9 mouse cellular contexts compared by ENCODE assay signal in genomic region chr1:24367570-24368517, GRCm38 (mm10).
DNase-seq lines count a peak whose midpoint lies in the region; ATAC-seq and TF ChIP-seq lines count a peak whose summit lies in the region.
"Had no signal": no experiment of that assay in that cellular context is flagged by ENCODE, and none has a peak within 500 bp of the region (broad histone marks: within the 10 kb centered on the region; RNA-seq: fewer than 3 reads in every experiment).

No protein-coding gene starts in this region.

- H3K9me3 ChIP-seq in liver, embryonic 12.5 days (replicated peaks): no peaks in the 10 kb centered on the region
- no peaks in the 10 kb centered on the region for H3K9me3 ChIP-seq in hindbrain, embryonic 12.5 days (replicated peaks)
- H3K9me3 ChIP-seq in liver, embryonic 14.5 days (ENCODE audit: control insufficient read depth, low read length): no peaks in the 10 kb centered on the region
- no peaks in the 10 kb centered on the region for H3K9me3 ChIP-seq in stomach, postnatal 0 days (ENCODE audit: control insufficient read depth, low read length)

- H3K4me1 ChIP-seq in liver, adult 2 months (ENCODE audit: control insufficient read depth, insufficient read depth, low read length): no peaks in the 10 kb centered on the region
- no peaks in the 10 kb centered on the region for H3K4me1 ChIP-seq in liver, embryonic 12.5 days
- no peaks in the 10 kb centered on the region for H3K4me1 ChIP-seq in hindbrain, embryonic 12.5 days
- H3K4me1 ChIP-seq in liver, embryonic 14.5 days (replicated peaks; ENCODE audit: control insufficient read depth in 2 of 2, insufficient read depth in 2 of 2, low read length in 1 of 2): no peaks in the 10 kb centered on the region
- H3K4me1 ChIP-seq in stomach, postnatal 0 days (replicated peaks; ENCODE audit: control insufficient read depth, insufficient read depth): no peaks in the 10 kb centered on the region

- no peaks in the 10 kb centered on the region for H3K79me2 ChIP-seq in liver, adult 2 months (ENCODE audit: control insufficient read depth, insufficient read depth, low read length)

- H3K4me3 ChIP-seq in liver, adult 2 months (ENCODE audit: insufficient read depth, low read depth, low read length): no peak overlapping the region
- no peak overlapping the region for H3K4me3 ChIP-seq in liver, embryonic 12.5 days
- H3K4me3 ChIP-seq in hindbrain, embryonic 12.5 days: no peak overlapping the region
- no peak overlapping the region for H3K4me3 ChIP-seq in liver, embryonic 14.5 days (ENCODE audit: insufficient read depth in 1 of 2, low read depth in 2 of 2, low read length in 2 of 2)
- 0 out of 2 replicates have a peak overlapping the region, but pooled peaks have one; percentile 2 for H3K4me3 ChIP-seq in stomach, postnatal 0 days (ENCODE audit: low read depth, low read length)

- TF ChIP-seq CTCF in liver, adult 2 months (IDR thresholded peaks at IDR 0.05; ENCODE audit: low read depth, low read length): peak; percentile 27; the same call in 1 of the 2 replicates
- TF ChIP-seq CTCF in liver, embryonic 14.5 days (IDR thresholded peaks at IDR 0.05; ENCODE audit: low read depth): peak; percentile 16; the same call in 1 of the 2 replicates
- peak; percentile 77 for TF ChIP-seq CTCF in stomach, postnatal 0 days (IDR thresholded peaks at IDR 0.05; ENCODE audit: low read depth)

- no peak for DNase-seq in liver, adult 2 months (ENCODE audit: extremely low read depth, low read depth, low spot score)
- DNase-seq in adipocyte (ENCODE audit: low spot score): peak; percentile 51
- peak; percentile 52 to 53 for DNase-seq in cerebellum, postnatal 36 days
- no peak for DNase-seq in liver, embryonic 14.5 days (ENCODE audit: low read depth in 3 of 3, low spot score in 3 of 3)
- DNase-seq in stomach, postnatal 0 days (ENCODE audit: low spot score): peak; percentile 33
- DNase-seq in spleen, adult 12 weeks (ENCODE audit: low spot score): no peak

- TF ChIP-seq EP300 in liver, embryonic 14.5 days (IDR thresholded peaks at IDR 0.05; ENCODE audit: low read depth): no peak
- TF ChIP-seq EP300 in stomach, postnatal 0 days (optimal IDR thresholded peaks at IDR 0.05): no peak

- H3K27ac ChIP-seq in liver, adult 2 months (replicated peaks; ENCODE audit: insufficient read depth, low read depth, low read length): no peak overlapping the region
- no peak overlapping the region for H3K27ac ChIP-seq in liver, embryonic 12.5 days
- no peak overlapping the region for H3K27ac ChIP-seq in hindbrain, embryonic 12.5 days
- H3K27ac ChIP-seq in liver, embryonic 14.5 days: no peak overlapping the region
- H3K27ac ChIP-seq in stomach, postnatal 0 days (replicated peaks): no peak overlapping the region
- H3K27ac ChIP-seq: macrophage had no signal

- no peak for ATAC-seq in liver, embryonic 12.5 days
- ATAC-seq in hindbrain, embryonic 12.5 days (ENCODE audit: low FRiP score): no peak
- no peak for ATAC-seq in liver, embryonic 14.5 days (ENCODE audit: insufficient read depth)
- no peak for ATAC-seq in stomach, postnatal 0 days (ENCODE audit: low FRiP score, low TSS enrichment)

- H3K36me3 ChIP-seq in liver, adult 2 months (ENCODE audit: control insufficient read depth, insufficient read depth, low read length): no peaks in the 10 kb centered on the region
- H3K36me3 ChIP-seq in liver, embryonic 12.5 days: no peaks in the 10 kb centered on the region
- no peaks in the 10 kb centered on the region for H3K36me3 ChIP-seq in hindbrain, embryonic 12.5 days
- H3K36me3 ChIP-seq in liver, embryonic 14.5 days (replicated peaks; ENCODE audit: control insufficient read depth, insufficient read depth, low read depth): no peaks in the 10 kb centered on the region
- H3K36me3 ChIP-seq in stomach, postnatal 0 days (ENCODE audit: control insufficient read depth, insufficient read depth, low read length): no peaks in the 10 kb centered on the region

- H3K4me2 ChIP-seq in liver, embryonic 12.5 days: no peak overlapping the region
- peak overlapping the region; percentile 36; the same call in 1 of the 2 replicates for H3K4me2 ChIP-seq in hindbrain, embryonic 12.5 days (replicated peaks)
- no peak overlapping the region for H3K4me2 ChIP-seq in liver, embryonic 14.5 days (ENCODE audit: low read depth)
- peak overlapping the region; percentile 33 for H3K4me2 ChIP-seq in stomach, postnatal 0 days (replicated peaks; ENCODE audit: low read depth)

- H3K9ac ChIP-seq in liver, adult 2 months (ENCODE audit: low read depth, low read length): no peak overlapping the region
- no peak overlapping the region for H3K9ac ChIP-seq in liver, embryonic 12.5 days
- H3K9ac ChIP-seq in hindbrain, embryonic 12.5 days: no peak overlapping the region
- H3K9ac ChIP-seq in liver, embryonic 14.5 days (replicated peaks): no peak overlapping the region
- H3K9ac ChIP-seq in stomach, postnatal 0 days (ENCODE audit: low read length): no peak overlapping the region

- no peak for TF ChIP-seq POLR2A in liver, adult 2 months (IDR thresholded peaks at IDR 0.05; ENCODE audit: extremely low read depth, insufficient read depth, low read length)

- WGBS in liver, adult 2 months: 47% methylated on average over 19 of the region's 19 CpGs
- 44% methylated on average over 19 of the region's 19 CpGs for WGBS in liver, embryonic 12.5 days (ENCODE audit: insufficient replicate concordance)
- WGBS in hindbrain, embryonic 12.5 days: 54% methylated on average over 19 of the region's 19 CpGs
- 41% methylated on average over 19 of the region's 19 CpGs for WGBS in liver, embryonic 14.5 days (ENCODE audit: insufficient replicate concordance)
- WGBS in stomach, postnatal 0 days: 38% methylated on average over 19 of the region's 19 CpGs

- H3K27me3 ChIP-seq in liver, adult 2 months (ENCODE audit: control insufficient read depth, insufficient read depth, low read length): no peaks in the 10 kb centered on the region
- no peaks in the 10 kb centered on the region for H3K27me3 ChIP-seq in liver, embryonic 12.5 days (replicated peaks)
- H3K27me3 ChIP-seq in hindbrain, embryonic 12.5 days: no peaks in the 10 kb centered on the region
- H3K27me3 ChIP-seq in liver, embryonic 14.5 days (ENCODE audit: control insufficient read depth, insufficient read depth, low read length): no peaks in the 10 kb centered on the region
- H3K27me3 ChIP-seq in stomach, postnatal 0 days (ENCODE audit: control insufficient read depth, insufficient read depth, low read length): no peaks in the 10 kb centered on the region

Comparison
In these comparisons a context has a peak if more than half of its experiments do, and no peak if none do; other contexts are left out.
1. DNase-seq: peak in adipocyte (single experiment), cerebellum, postnatal 36 days (2 of 2) and stomach, postnatal 0 days (single experiment); none in liver, adult 2 months (single experiment), liver, embryonic 14.5 days (0 of 3) and spleen, adult 12 weeks (single experiment).
2. CTCF ChIP-seq: peak in every context shown above with its lines; median percentile 77 in stomach, postnatal 0 days; 27 in liver, adult 2 months; 16 in liver, embryonic 14.5 days.
3. H3K4me2 ChIP-seq: peak in hindbrain, embryonic 12.5 days (single experiment) and stomach, postnatal 0 days (single experiment); none in liver, embryonic 12.5 days (single experiment) and liver, embryonic 14.5 days (single experiment).